In genomic region chr11:32692834-32693233, GRCm38 (mm10) we compare ENCODE assay signal across 30 mouse cellular contexts.
"Had no signal": no experiment of that assay in that cellular context is flagged by ENCODE, and none has a peak within 500 bp of the region (broad histone marks: within the 10 kb centered on the region; RNA-seq: fewer than 3 reads in every experiment).

No protein-coding gene starts in this region.

- H3K36me3 ChIP-seq: heart, embryonic 10.5 days; heart, embryonic 12.5 days; heart, embryonic 13.5 days; heart, embryonic 15.5 days; hindbrain, embryonic 10.5 days; hindbrain, embryonic 12.5 days; hindbrain, embryonic 13.5 days; hindbrain, embryonic 15.5 days; intestine, embryonic 15.5 days; kidney, embryonic 15.5 days had no signal

- H3K4me3 ChIP-seq: heart, embryonic 10.5 days; heart, embryonic 12.5 days; heart, embryonic 13.5 days; heart, embryonic 15.5 days; hindbrain, embryonic 10.5 days; hindbrain, embryonic 12.5 days; hindbrain, embryonic 13.5 days; hindbrain, embryonic 15.5 days; intestine, embryonic 15.5 days; kidney, embryonic 15.5 days; left cerebral cortex, adult 2 months had no signal

- H3K9me3 ChIP-seq: heart, embryonic 10.5 days; heart, embryonic 12.5 days; heart, embryonic 13.5 days; heart, embryonic 15.5 days; hindbrain, embryonic 10.5 days; hindbrain, embryonic 12.5 days; hindbrain, embryonic 13.5 days; hindbrain, embryonic 15.5 days; intestine, embryonic 15.5 days; kidney, embryonic 15.5 days had no signal

- H3K27me3 ChIP-seq: heart, embryonic 12.5 days; heart, embryonic 13.5 days; heart, embryonic 15.5 days; hindbrain, embryonic 12.5 days; hindbrain, embryonic 13.5 days; hindbrain, embryonic 15.5 days; intestine, embryonic 15.5 days; kidney, embryonic 15.5 days had no signal

- H3K9ac ChIP-seq: heart, embryonic 12.5 days; heart, embryonic 13.5 days; heart, embryonic 15.5 days; hindbrain, embryonic 12.5 days; hindbrain, embryonic 13.5 days; hindbrain, embryonic 14.5 days; hindbrain, embryonic 15.5 days; intestine, embryonic 15.5 days; kidney, embryonic 15.5 days had no signal

- H3K27ac ChIP-seq: heart, embryonic 10.5 days; heart, embryonic 13.5 days; heart, embryonic 15.5 days; hindbrain, embryonic 10.5 days; hindbrain, embryonic 12.5 days; hindbrain, embryonic 13.5 days; hindbrain, embryonic 14.5 days; hindbrain, embryonic 15.5 days; hindbrain, postnatal 0 days; intestine, embryonic 15.5 days; kidney, embryonic 15.5 days; kidney, postnatal 0 days had no signal

- H3K4me2 ChIP-seq: heart, embryonic 11.5 days; heart, embryonic 12.5 days; heart, embryonic 13.5 days; heart, embryonic 15.5 days; hindbrain, embryonic 12.5 days; hindbrain, embryonic 13.5 days; hindbrain, embryonic 14.5 days; hindbrain, embryonic 15.5 days; intestine, embryonic 15.5 days; kidney, embryonic 15.5 days had no signal

- DNase-seq: heart, postnatal 10 days; heart, postnatal 14 days; heart, postnatal 4 days; kidney, adult 11 months; kidney, adult 18-20 months; kidney, adult 2 months; kidney, adult 8-10 months; kidney, adult 9 months; kidney, postnatal 10 days; kidney, postnatal 14 days; kidney, postnatal 25 days; kidney, postnatal 36 days; kidney, postnatal 4 days; layer of hippocampus, adult 9-11 months; layer of hippocampus, postnatal 36 days had no signal
